Mouse (Mus musculus) CD4-positive, CD25-positive, alpha-beta regulatory T cell (primary cell): ENCODE measurements around the gene Vmn2r47. TPM values are rescaled to one million over a fixed set of nuclear protein-coding genes. Genes with fewer than 3 reads are reported as not detected.

ENCODE experiments used
- polyA plus RNA-seq: library from polyadenylated mRNA; unstranded; fragments of 100-300 nt; shearing (Covaris generic); gene quantifications from one replicate; pipeline ENCODE4 v1.2.1, GENCODE M21; 2017

The Vmn2r47 gene
- not detected for polyA plus RNA-seq

GRCm38 (mm10) chr7:9841225-9841624 lies at the start of gene Vmn2r47:
Gene Vmn2r47, minus strand, starts transcription at chr7:9841325.

GRCm38 (mm10) chr7:9770471-9770870 lies 70.7 kb downstream of the Vmn2r47 start, which contains the start of gene Vmn2r46:
Gene Vmn2r46, minus strand, starts transcription at chr7:9770571.

Other genes starting within 250 kb of the Vmn2r47 start
- gene Vmn2r46, start 70.8 kb downstream of the Vmn2r47 start, polyA plus RNA-seq = not detected
- 0.14 TPM for gene Vmn2r48, start 112.3 kb upstream of the Vmn2r47 start, polyA plus RNA-seq
- not detected for gene Vmn2r49, start 150.9 kb upstream of the Vmn2r47 start, polyA plus RNA-seq
- gene Vmn2r50, start 212.0 kb upstream of the Vmn2r47 start, polyA plus RNA-seq = not detected